18 mouse cellular contexts compared by ENCODE assay signal in the genomic region with DNA sequence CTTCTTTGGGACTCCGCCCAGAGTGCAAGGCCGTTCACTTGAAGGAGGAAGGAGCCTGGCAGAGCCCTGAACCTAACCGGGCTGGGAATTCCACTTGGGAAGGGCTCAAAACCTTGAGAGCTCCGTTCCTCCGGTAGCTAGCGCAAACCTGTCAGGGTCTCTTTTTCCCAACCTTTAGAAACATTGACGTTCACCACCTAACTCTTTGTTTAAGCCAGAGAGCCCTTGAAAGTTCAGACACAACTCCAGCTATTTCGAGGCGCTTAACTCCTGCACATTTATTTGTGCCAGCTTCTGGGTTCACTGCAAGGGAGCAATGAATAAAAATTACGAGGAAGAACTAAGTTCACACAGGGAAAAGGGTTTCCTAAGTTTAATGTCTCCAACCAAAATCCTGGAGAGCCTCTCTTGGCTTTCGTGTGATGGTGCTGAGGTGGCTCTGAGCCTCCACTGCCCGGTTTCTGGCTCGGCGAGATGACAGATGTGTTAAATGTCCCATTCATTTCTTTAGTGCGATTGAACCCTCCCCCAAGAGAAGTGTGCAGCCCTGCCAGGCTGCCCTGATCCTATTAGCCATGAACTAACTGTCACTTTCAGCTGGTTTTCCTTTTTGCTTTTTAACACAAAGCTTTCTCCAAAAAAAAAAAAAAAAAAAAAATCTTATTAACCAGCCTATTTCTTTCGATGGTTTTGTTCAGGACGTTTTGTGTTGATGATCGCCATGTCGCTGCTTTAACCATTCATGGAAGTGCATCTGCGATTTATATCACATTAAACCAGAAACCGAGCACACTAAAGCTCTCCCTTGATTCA. TPM values are rescaled to one million over a fixed set of nuclear protein-coding genes. Genes with fewer than 3 reads are reported as not detected.
DNase-seq lines count a peak whose midpoint lies in the region; ATAC-seq and TF ChIP-seq lines count a peak whose summit lies in the region.
"Had no signal": no experiment of that assay in that cellular context is flagged by ENCODE, and none has a peak within 500 bp of the region (broad histone marks: within the 10 kb centered on the region; RNA-seq: fewer than 3 reads in every experiment).

No protein-coding gene starts in this region.

- no peak overlapping the region for H3K4me3 ChIP-seq in kidney, postnatal 0 days (replicated peaks; ENCODE audit: low read depth, low read length)
- no peak overlapping the region for H3K4me3 ChIP-seq in kidney, adult 2 months (ENCODE audit: insufficient read depth, low read depth, low read length)
- H3K4me3 ChIP-seq in limb, embryonic 11.5 days (ENCODE audit: low read depth, low read length): no peak overlapping the region

- H3K27me3 ChIP-seq in kidney, postnatal 0 days (ENCODE audit: insufficient read depth, low read length): peaks cover 76% of the 10 kb centered on the region
- H3K27me3 ChIP-seq in kidney, adult 2 months (replicated peaks; ENCODE audit: control insufficient read depth, insufficient read depth, low read length): peaks cover 19% of the 10 kb centered on the region
- H3K27me3 ChIP-seq in limb, embryonic 11.5 days (ENCODE audit: control insufficient read depth, insufficient read depth, low read length): peaks cover 78% of the 10 kb centered on the region

- TF ChIP-seq CTCF in kidney, postnatal 0 days (IDR thresholded peaks at IDR 0.05; ENCODE audit: low read depth): no peak
- TF ChIP-seq CTCF in kidney, adult 2 months (conservative IDR thresholded peaks at IDR 0.05; ENCODE audit: insufficient read depth, insufficient read length, low read depth, low read length): no peak

- no peak overlapping the region for H3K4me2 ChIP-seq in kidney, postnatal 0 days (ENCODE audit: low read length)
- H3K4me2 ChIP-seq in limb, embryonic 11.5 days (ENCODE audit: low read depth, severe bottlenecking): no peak overlapping the region

- H3K27ac ChIP-seq in kidney, postnatal 0 days: no peak overlapping the region
- no peak overlapping the region for H3K27ac ChIP-seq in kidney, adult 2 months (ENCODE audit: insufficient read depth, low read depth, low read length)
- no peak overlapping the region for H3K27ac ChIP-seq in limb, embryonic 11.5 days (replicated peaks; ENCODE audit: low read depth, low read length)
- H3K27ac ChIP-seq: macrophage had no signal

- intact Hi-C loops in gastrocnemius, postnatal 36 days (cut with DNase I): no loop called here

- no peak overlapping the region for H3K9ac ChIP-seq in kidney, postnatal 0 days (ENCODE audit: low read depth, low read length)
- H3K9ac ChIP-seq in limb, embryonic 11.5 days (ENCODE audit: low read length): no peak overlapping the region

- peaks cover 9% of the 10 kb centered on the region for H3K4me1 ChIP-seq in kidney, postnatal 0 days (replicated peaks; ENCODE audit: insufficient read depth, low read length)
- H3K4me1 ChIP-seq in kidney, adult 2 months (ENCODE audit: control insufficient read depth, insufficient read depth, low read length): no peaks in the 10 kb centered on the region
- H3K4me1 ChIP-seq in limb, embryonic 11.5 days (ENCODE audit: control insufficient read depth, insufficient read depth, low read length): no peaks in the 10 kb centered on the region; the same call in none of the 2 replicates

- no peaks in the 10 kb centered on the region for H3K36me3 ChIP-seq in kidney, postnatal 0 days (ENCODE audit: insufficient read depth, low read length)
- no peaks in the 10 kb centered on the region for H3K36me3 ChIP-seq in kidney, adult 2 months (ENCODE audit: control insufficient read depth, insufficient read depth, low read length)
- no peaks in the 10 kb centered on the region for H3K36me3 ChIP-seq in limb, embryonic 11.5 days (ENCODE audit: control insufficient read depth, insufficient read depth, low read length)

- WGBS in kidney, postnatal 0 days: 2% methylated on average over 21 of the region's 21 CpGs
- 7% methylated on average over 21 of the region's 21 CpGs for WGBS in kidney, adult 2 months
- under 1% methylated on average over 21 of the region's 21 CpGs for WGBS in limb, embryonic 11.5 days

- DNase-seq in kidney, postnatal 0 days (ENCODE audit: low spot score): peak; percentile 14
- no peak for DNase-seq in kidney, adult 2 months
- DNase-seq in R1 (ENCODE audit: low read depth, low spot score): peak; percentile 10
- peak; percentile 65 for DNase-seq in embryo, embryonic 10.5 days (ENCODE audit: low spot score)
- peak; percentile 52 for DNase-seq in limb, embryonic 11.5 days (ENCODE audit: low spot score)
- no peak for DNase-seq in urinary bladder, postnatal 10 days (ENCODE audit: low spot score)
- DNase-seq in gastrocnemius, postnatal 36 days: no peak
- DNase-seq: adrenal gland, postnatal 10 days; cerebellum, adult 2 months; right cerebral cortex, postnatal 14 days had no signal

- no peaks in the 10 kb centered on the region for H3K9me3 ChIP-seq in kidney, postnatal 0 days (replicated peaks; ENCODE audit: low read length)
- no peaks in the 10 kb centered on the region for H3K9me3 ChIP-seq in limb, embryonic 11.5 days (ENCODE audit: control insufficient read depth, low read length)

- no peak for ATAC-seq in kidney, postnatal 0 days (replicated peaks; ENCODE audit: low FRiP score, low read depth)
- ATAC-seq in limb, embryonic 11.5 days (ENCODE audit: insufficient number of reproducible peaks, low FRiP score, low TSS enrichment, low read depth): no peak
- ATAC-seq: hindbrain, embryonic 16.5 days had no signal

- TF ChIP-seq POLR2A in kidney, adult 2 months (IDR thresholded peaks at IDR 0.05; ENCODE audit: low read depth, low read length): no peak

RNA-seq across cellular contexts. Expression of a gene that starts 1.4 kb away (rescaled TPM):
- polyA plus RNA-seq in kidney, postnatal 0 days (2015; fragmentation: Nextera tagmentation; extraction: Ambion mirVana): not detected in 2 replicates
- polyA plus RNA-seq in kidney, adult 2 months (2012; rRNA removed): not detected in 2 replicates
- polyA plus RNA-seq in limb, embryonic 11.5 days (2014; fragmentation: Nextera tagmentation; extraction: Ambion mirVana): not detected in 2 replicates
- total RNA-seq in gastrocnemius, postnatal 36 days (2021): not detected
- total RNA-seq: adrenal gland, postnatal 10 days; granulocyte monocyte progenitor cell, adult 5-6 weeks; MEL had no signal
- polyA plus RNA-seq: cerebellum, adult 2 months; heart, embryonic 14.5 days; kidney, embryonic 14.5 days; liver, embryonic 16.5 days; macrophage; urinary bladder, adult 2 months had no signal

Comparison
In these comparisons a context has a peak if more than half of its experiments do, and no peak if none do; other contexts are left out.
1. DNase-seq: peak in kidney, postnatal 0 days (single experiment), R1 (single experiment), embryo, embryonic 10.5 days (single experiment) and limb, embryonic 11.5 days (single experiment); none in kidney, adult 2 months (single experiment), urinary bladder, postnatal 10 days (single experiment) and gastrocnemius, postnatal 36 days (0 of 2).